In genomic region chr11:106515079-106515745, GRCm38 (mm10) we compare ENCODE assay signal across 10 mouse cellular contexts. TPM values are rescaled to one million over a fixed set of nuclear protein-coding genes. Genes with fewer than 3 reads are reported as not detected.
DNase-seq lines count a peak whose midpoint lies in the region; ATAC-seq and TF ChIP-seq lines count a peak whose summit lies in the region.
"Had no signal": no experiment of that assay in that cellular context is flagged by ENCODE, and none has a peak within 500 bp of the region (broad histone marks: within the 10 kb centered on the region; RNA-seq: fewer than 3 reads in every experiment).

No protein-coding gene starts in this region.

- no peaks in the 10 kb centered on the region for H3K9me3 ChIP-seq in lung, embryonic 14.5 days (ENCODE audit: low read depth, low read length)
- no peaks in the 10 kb centered on the region for H3K9me3 ChIP-seq in embryonic facial prominence, embryonic 11.5 days (replicated peaks; ENCODE audit: control insufficient read depth, low read length)
- no peaks in the 10 kb centered on the region for H3K9me3 ChIP-seq in stomach, embryonic 15.5 days

- H3K27ac ChIP-seq in lung, embryonic 14.5 days (ENCODE audit: low read depth): no peak overlapping the region
- H3K27ac ChIP-seq in embryonic facial prominence, embryonic 11.5 days (replicated peaks; ENCODE audit: low read depth, low read length): no peak overlapping the region
- no peak overlapping the region for H3K27ac ChIP-seq in stomach, embryonic 15.5 days

- peaks cover 10% of the 10 kb centered on the region for H3K4me1 ChIP-seq in lung, embryonic 14.5 days (ENCODE audit: insufficient read depth)
- H3K4me1 ChIP-seq in embryonic facial prominence, embryonic 11.5 days (ENCODE audit: control insufficient read depth, insufficient read depth, low read length): peaks cover 3% of the 10 kb centered on the region
- 0 out of 2 replicates have a peak, but pooled peaks cover 4% of the 10 kb centered on the region for H3K4me1 ChIP-seq in stomach, embryonic 15.5 days

- H3K36me3 ChIP-seq in lung, embryonic 14.5 days (ENCODE audit: insufficient read depth): peaks cover 11% of the 10 kb centered on the region; the same call in 1 of the 2 replicates
- no peaks in the 10 kb centered on the region; the same call in 1 of the 2 replicates for H3K36me3 ChIP-seq in embryonic facial prominence, embryonic 11.5 days (replicated peaks; ENCODE audit: control insufficient read depth, insufficient read depth, low read depth, low read length)
- H3K36me3 ChIP-seq in stomach, embryonic 15.5 days: peaks cover 5% of the 10 kb centered on the region

- DNase-seq in lung, embryonic 14.5 days: no peak
- no peak for DNase-seq in lung, postnatal 36 days
- no peak for DNase-seq in embryonic facial prominence, embryonic 11.5 days (ENCODE audit: low spot score)
- peak; percentile 55 for DNase-seq in liver
- no peak for DNase-seq in kidney, adult 9 months
- DNase-seq in left cerebral cortex, adult 8-10 months (ENCODE audit: low spot score in 2 of 2): no peak
- DNase-seq: cerebellum, adult 8-10 months; gastrocnemius, postnatal 10 days had no signal

- WGBS in lung, embryonic 14.5 days: 48% methylated on average over 16 of the region's 16 CpGs
- WGBS in embryonic facial prominence, embryonic 11.5 days: 73% methylated on average over 16 of the region's 16 CpGs
- 59% methylated on average over 16 of the region's 16 CpGs for WGBS in stomach, embryonic 15.5 days

- no peak overlapping the region for H3K4me3 ChIP-seq in lung, embryonic 14.5 days (ENCODE audit: low read depth, low read length)
- no peak overlapping the region for H3K4me3 ChIP-seq in embryonic facial prominence, embryonic 11.5 days (ENCODE audit: low read depth, low read length)
- H3K4me3 ChIP-seq in stomach, embryonic 15.5 days (replicated peaks): no peak overlapping the region

- H3K4me2 ChIP-seq in lung, embryonic 14.5 days: no peak overlapping the region
- no peak overlapping the region for H3K4me2 ChIP-seq in embryonic facial prominence, embryonic 11.5 days (ENCODE audit: low read depth, low read length)
- no peak overlapping the region for H3K4me2 ChIP-seq in stomach, embryonic 15.5 days

- no peaks in the 10 kb centered on the region for H3K27me3 ChIP-seq in lung, embryonic 14.5 days (ENCODE audit: insufficient read depth, low read length)
- no peaks in the 10 kb centered on the region for H3K27me3 ChIP-seq in embryonic facial prominence, embryonic 11.5 days (ENCODE audit: control insufficient read depth, insufficient read depth, low read length)
- H3K27me3 ChIP-seq in stomach, embryonic 15.5 days (replicated peaks): no peaks in the 10 kb centered on the region

- TF ChIP-seq CTCF in lung, embryonic 14.5 days (IDR thresholded peaks at IDR 0.05; ENCODE audit: low read depth): no peak

- peak overlapping the region; percentile 11; the same call in 1 of the 2 replicates for H3K9ac ChIP-seq in lung, embryonic 14.5 days
- H3K9ac ChIP-seq in embryonic facial prominence, embryonic 11.5 days (replicated peaks; ENCODE audit: low read length): no peak overlapping the region
- H3K9ac ChIP-seq in stomach, embryonic 15.5 days: no peak overlapping the region

- peak; percentile 38; the same call in 1 of the 2 replicates for ATAC-seq in lung, embryonic 14.5 days (ENCODE audit: insufficient read depth)
- ATAC-seq in embryonic facial prominence, embryonic 11.5 days (replicated peaks; ENCODE audit: insufficient number of reproducible peaks, low FRiP score, low TSS enrichment, low read depth): peak; percentile 63; the same call in 1 of the 2 replicates
- peak; percentile 44; the same call in 1 of the 2 replicates for ATAC-seq in stomach, embryonic 15.5 days (ENCODE audit: insufficient read depth, low FRiP score, low read depth)
- ATAC-seq in CD4-positive, CD25-positive, alpha-beta regulatory T cell, adult 4 months: no peak

RNA-seq across cellular contexts. Expression of gene Ern1, which starts 27.6 kb away (rescaled TPM):
- polyA plus RNA-seq in lung, embryonic 14.5 days (2014; fragmentation: Nextera tagmentation; extraction: Ambion mirVana): 7.5 and 8.6 TPM in 2 replicates
- 3.0 and 3.8 TPM in 2 replicates for polyA plus RNA-seq in embryonic facial prominence, embryonic 11.5 days (2014; fragmentation: Nextera tagmentation; extraction: Ambion mirVana)
- 7.5 and 9.4 TPM in 2 replicates for polyA plus RNA-seq in stomach, embryonic 15.5 days (2015; fragmentation: Nextera tagmentation; extraction: Ambion mirVana)
- polyA plus RNA-seq in CD4-positive, CD25-positive, alpha-beta regulatory T cell, adult 4 months (2017; shearing (Covaris generic)): 1 to 10 TPM; 1.3 to 2.3 TPM
- total RNA-seq in left cerebral cortex, adult 8-10 months (2022): 10 to 100 TPM in 1 of 4 experiments, 1 to 10 TPM in 3; 8.2 to 10.5 (median 9.2) TPM
